Mouse (Mus musculus): ENCODE data around the gene Tfeb. TPM values are rescaled to one million over a fixed set of nuclear protein-coding genes. Genes with fewer than 3 reads are reported as not detected.

The Tfeb gene
- polyA plus RNA-seq, 1 experiment = 7.6 TPM

GRCm38 (mm10) chr17:47715037-47715436, 21.8 kb upstream of the Tfeb start:
- no peaks in the 10 kb centered on the region for H3K36me3 ChIP-seq (ENCODE audit: control insufficient read depth, insufficient read depth)
- no peak overlapping the region for H3ac ChIP-seq (ENCODE audit: control insufficient read depth, insufficient read length, low read depth)
- TF ChIP-seq MAX (IDR thresholded peaks at IDR 0.05) (no peak), CEBPB (IDR thresholded peaks at IDR 0.05; ENCODE audit: low read depth) (no peak), MYOD1 (IDR thresholded peaks at IDR 0.05; ENCODE audit: control insufficient read depth, insufficient read length, low read depth) (no peak), USF1 (IDR thresholded peaks at IDR 0.05; ENCODE audit: low read depth) (no peak), CTCF (IDR thresholded peaks at IDR 0.05; ENCODE audit: control insufficient read depth, insufficient read depth, insufficient read length) (no peak), MYOG (IDR thresholded peaks at IDR 0.05; ENCODE audit: control insufficient read depth, extremely low read depth, insufficient read length) (no peak), FOSL1 (IDR thresholded peaks at IDR 0.05; ENCODE audit: insufficient read depth, low read length, poor library complexity, severe bottlenecking) (no peak)
- no peaks in the 10 kb centered on the region for H3K79me2 ChIP-seq (ENCODE audit: control insufficient read depth, insufficient read depth)
- no peaks in the 10 kb centered on the region for H3K79me3 ChIP-seq (ENCODE audit: low read depth)
- peaks cover 40% of the 10 kb centered on the region for H3K27me3 ChIP-seq (ENCODE audit: control insufficient read depth, insufficient read depth, insufficient read length)
- no peak overlapping the region for H3K4me3 ChIP-seq (ENCODE audit: insufficient read depth, poor library complexity, severe bottlenecking)

DNA sequence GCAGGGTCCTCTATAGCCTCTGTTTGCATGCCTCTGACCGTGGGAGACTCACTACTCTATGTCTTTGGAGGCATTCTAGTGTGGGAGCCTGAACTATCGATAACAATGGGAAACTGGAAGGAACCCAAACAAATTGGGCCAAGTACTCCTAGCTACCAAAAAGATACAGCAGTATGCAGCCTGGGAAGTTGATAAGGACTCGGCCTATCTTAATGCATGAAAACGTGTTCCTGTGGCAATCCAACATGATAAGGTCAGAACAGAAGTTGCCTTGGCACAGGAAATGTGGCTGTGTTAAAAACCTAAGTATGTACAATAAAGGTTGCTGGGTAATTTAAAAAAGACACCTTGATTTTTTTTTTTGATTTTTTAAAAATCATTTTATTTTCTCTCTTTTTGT, 15.6 kb upstream of the Tfeb start:
- no peaks in the 10 kb centered on the region for H3K79me3 ChIP-seq (ENCODE audit: low read depth)
- no peak overlapping the region for H3K4me3 ChIP-seq (ENCODE audit: insufficient read depth, poor library complexity, severe bottlenecking)
- peaks cover 25% of the 10 kb centered on the region for H3K27me3 ChIP-seq (ENCODE audit: control insufficient read depth, insufficient read depth, insufficient read length)
- no peak for TF ChIP-seq MYOG (IDR thresholded peaks at IDR 0.05; ENCODE audit: control insufficient read depth, extremely low read depth, insufficient read length)
- TF ChIP-seq MAX (IDR thresholded peaks at IDR 0.05) = no peak
- TF ChIP-seq CEBPB (IDR thresholded peaks at IDR 0.05; ENCODE audit: low read depth) = no peak
- TF ChIP-seq CTCF (IDR thresholded peaks at IDR 0.05; ENCODE audit: control insufficient read depth, insufficient read depth, insufficient read length) = no peak
- no peak for TF ChIP-seq USF1 (IDR thresholded peaks at IDR 0.05; ENCODE audit: low read depth)
- TF ChIP-seq FOSL1 (IDR thresholded peaks at IDR 0.05; ENCODE audit: insufficient read depth, low read length, poor library complexity, severe bottlenecking) = no peak
- no peak for TF ChIP-seq MYOD1 (IDR thresholded peaks at IDR 0.05; ENCODE audit: control insufficient read depth, insufficient read length, low read depth)
- H3K79me2 ChIP-seq (ENCODE audit: control insufficient read depth, insufficient read depth) = no peaks in the 10 kb centered on the region
- H3K36me3 ChIP-seq (ENCODE audit: control insufficient read depth, insufficient read depth) = no peaks in the 10 kb centered on the region
- no peak overlapping the region for H3ac ChIP-seq (ENCODE audit: control insufficient read depth, insufficient read length, low read depth)

DNA sequence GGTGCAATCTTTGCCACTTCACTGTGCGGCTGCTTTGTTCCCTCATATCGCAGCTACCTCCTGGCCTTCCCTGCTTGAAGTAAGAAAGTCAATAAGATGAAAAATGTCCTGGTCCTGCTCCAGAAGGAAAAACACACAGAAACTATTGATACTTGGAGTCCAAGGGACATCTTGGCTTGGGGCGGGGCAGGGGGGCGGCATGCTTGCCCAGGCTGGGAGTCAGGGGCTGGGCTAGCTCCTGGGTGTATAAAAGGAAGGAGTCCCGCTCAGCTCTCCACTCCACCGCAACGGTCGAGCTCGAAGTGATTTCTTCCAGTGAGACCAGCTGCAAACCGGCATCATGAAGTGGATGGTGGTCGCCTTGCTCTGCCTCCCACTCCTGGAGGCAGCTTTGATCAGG, 10.3 kb upstream of the Tfeb start, which contains the start of gene Pgc:
Gene Pgc, plus strand, starts transcription at position 277 of the 400 bp plus-strand sequence.
- Histone ChIP-seq H3K36me3 (ENCODE audit: control insufficient read depth, insufficient read depth) (no peaks in the 10 kb centered on the region), H3K27me3 (ENCODE audit: control insufficient read depth, insufficient read depth, insufficient read length) (peaks cover 49% of the 10 kb centered on the region), H3K4me3 (ENCODE audit: insufficient read depth, poor library complexity, severe bottlenecking) (no peak within 1 kb of the TSS), H3K79me3 (ENCODE audit: low read depth) (no peaks in the 10 kb centered on the region), H3ac (ENCODE audit: control insufficient read depth, insufficient read length, low read depth) (no peak within 1 kb of the TSS), H3K79me2 (ENCODE audit: control insufficient read depth, insufficient read depth) (no peaks in the 10 kb centered on the region)
- TF ChIP-seq MYOD1 (IDR thresholded peaks at IDR 0.05; ENCODE audit: control insufficient read depth, insufficient read length, low read depth) = no peak
- TF ChIP-seq USF1 (IDR thresholded peaks at IDR 0.05; ENCODE audit: low read depth) = no peak
- TF ChIP-seq FOSL1 (IDR thresholded peaks at IDR 0.05; ENCODE audit: insufficient read depth, low read length, poor library complexity, severe bottlenecking) = no peak

GRCm38 (mm10) chr17:47730633-47731575, 5.9 kb upstream of the Tfeb start:
- Histone ChIP-seq H3K79me3 (ENCODE audit: low read depth) (no peaks in the 10 kb centered on the region), H3ac (ENCODE audit: control insufficient read depth, insufficient read length, low read depth) (no peak overlapping the region), H3K4me3 (ENCODE audit: insufficient read depth, poor library complexity, severe bottlenecking) (no peak overlapping the region), H3K27me3 (ENCODE audit: control insufficient read depth, insufficient read depth, insufficient read length) (peaks cover 51% of the 10 kb centered on the region), H3K79me2 (ENCODE audit: control insufficient read depth, insufficient read depth) (no peaks in the 10 kb centered on the region), H3K36me3 (ENCODE audit: control insufficient read depth, insufficient read depth) (no peaks in the 10 kb centered on the region)
- TF ChIP-seq MYOD1 (IDR thresholded peaks at IDR 0.05; ENCODE audit: control insufficient read depth, insufficient read length, low read depth) = no peak
- TF ChIP-seq USF1 (IDR thresholded peaks at IDR 0.05; ENCODE audit: low read depth) = no peak
- no peak for TF ChIP-seq MYOG (IDR thresholded peaks at IDR 0.05; ENCODE audit: control insufficient read depth, extremely low read depth, insufficient read length)
- no peak for TF ChIP-seq MAX (IDR thresholded peaks at IDR 0.05)

DNA sequence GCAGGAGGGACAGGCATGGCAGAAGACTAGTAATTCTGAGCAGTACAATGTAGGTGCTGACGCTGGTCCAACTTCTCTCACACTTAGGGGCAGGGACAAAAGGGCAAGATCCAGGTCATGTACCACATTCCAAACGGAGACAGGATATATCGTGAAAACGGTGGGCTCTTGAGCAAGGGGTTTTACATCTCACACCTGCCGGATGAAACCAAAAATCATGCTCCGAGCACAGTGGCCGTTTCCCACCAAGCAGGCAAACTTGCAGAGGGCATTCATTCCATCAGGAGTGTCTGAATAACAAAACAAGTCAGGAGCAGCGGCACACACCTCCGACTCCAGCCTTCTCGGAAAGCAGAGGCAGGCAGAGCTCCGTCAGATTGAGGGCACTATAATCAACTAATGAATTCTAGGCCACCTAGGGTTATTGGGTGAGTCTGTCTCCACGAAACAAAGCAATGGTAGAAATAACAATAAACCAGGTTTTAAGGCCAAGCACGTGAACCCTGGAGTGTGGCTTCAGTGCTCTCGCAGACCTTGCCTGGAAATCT, 1.2 kb upstream of the Tfeb start:
- Histone ChIP-seq H3ac (ENCODE audit: control insufficient read depth, insufficient read length, low read depth) (no peak overlapping the region), H3K36me3 (ENCODE audit: control insufficient read depth, insufficient read depth) (no peaks in the 10 kb centered on the region), H3K4me3 (ENCODE audit: insufficient read depth, poor library complexity, severe bottlenecking) (no peak overlapping the region), H3K79me2 (ENCODE audit: control insufficient read depth, insufficient read depth) (no peaks in the 10 kb centered on the region), H3K79me3 (ENCODE audit: low read depth) (no peaks in the 10 kb centered on the region), H3K27me3 (ENCODE audit: control insufficient read depth, insufficient read depth, insufficient read length) (peaks cover 16% of the 10 kb centered on the region)
- TF ChIP-seq CEBPB (IDR thresholded peaks at IDR 0.05; ENCODE audit: low read depth) (no peak), MYOG (IDR thresholded peaks at IDR 0.05; ENCODE audit: control insufficient read depth, extremely low read depth, insufficient read length) (no peak), FOSL1 (IDR thresholded peaks at IDR 0.05; ENCODE audit: insufficient read depth, low read length, poor library complexity, severe bottlenecking) (no peak), MAX (IDR thresholded peaks at IDR 0.05) (no peak), MYOD1 (IDR thresholded peaks at IDR 0.05; ENCODE audit: control insufficient read depth, insufficient read length, low read depth) (no peak), USF1 (IDR thresholded peaks at IDR 0.05; ENCODE audit: low read depth) (no peak), CTCF (IDR thresholded peaks at IDR 0.05; ENCODE audit: control insufficient read depth, insufficient read depth, insufficient read length) (no peak)
